Mouse (Mus musculus) left cerebral cortex, adult 18-20 months (tissue): ENCODE data around the gene Wwox. TPM values are rescaled to one million over a fixed set of nuclear protein-coding genes. Genes with fewer than 3 reads are reported as not detected.

ENCODE experiments used
- DNase-seq, 2 experiments: peaks; one replicate each; pipeline ENCODE4 v3.0.0; 2021 to 2022; ENCODE audit warnings: low spot score in 2 of 2, mixed read lengths in 1 of 2
- long read RNA-seq, 2 experiments: library from polyadenylated mRNA; stranded (forward); transcript quantifications; one replicate each; pipeline ENCODE4 v2.0.0; 2021
- total RNA-seq, 2 experiments: library from RNA; stranded (reverse); gene quantifications; 2 replicates each; pipeline ENCODE4 v1.2.3; 2021

Wwox gene
- total RNA-seq, result 10 to 100 TPM; 17.9 to 18.2 TPM
- long read RNA-seq, experiment 1, partial matches to known transcripts, result 0 of 17 reads
- long read RNA-seq, experiment 1, other reads (novel, unspliced or antisense), result 16 of 17 reads
- long read RNA-seq, experiment 2, partial matches to known transcripts, result 0 of 14 reads
- long read RNA-seq, experiment 2, other reads (novel, unspliced or antisense), result 14 of 14 reads

DNA sequence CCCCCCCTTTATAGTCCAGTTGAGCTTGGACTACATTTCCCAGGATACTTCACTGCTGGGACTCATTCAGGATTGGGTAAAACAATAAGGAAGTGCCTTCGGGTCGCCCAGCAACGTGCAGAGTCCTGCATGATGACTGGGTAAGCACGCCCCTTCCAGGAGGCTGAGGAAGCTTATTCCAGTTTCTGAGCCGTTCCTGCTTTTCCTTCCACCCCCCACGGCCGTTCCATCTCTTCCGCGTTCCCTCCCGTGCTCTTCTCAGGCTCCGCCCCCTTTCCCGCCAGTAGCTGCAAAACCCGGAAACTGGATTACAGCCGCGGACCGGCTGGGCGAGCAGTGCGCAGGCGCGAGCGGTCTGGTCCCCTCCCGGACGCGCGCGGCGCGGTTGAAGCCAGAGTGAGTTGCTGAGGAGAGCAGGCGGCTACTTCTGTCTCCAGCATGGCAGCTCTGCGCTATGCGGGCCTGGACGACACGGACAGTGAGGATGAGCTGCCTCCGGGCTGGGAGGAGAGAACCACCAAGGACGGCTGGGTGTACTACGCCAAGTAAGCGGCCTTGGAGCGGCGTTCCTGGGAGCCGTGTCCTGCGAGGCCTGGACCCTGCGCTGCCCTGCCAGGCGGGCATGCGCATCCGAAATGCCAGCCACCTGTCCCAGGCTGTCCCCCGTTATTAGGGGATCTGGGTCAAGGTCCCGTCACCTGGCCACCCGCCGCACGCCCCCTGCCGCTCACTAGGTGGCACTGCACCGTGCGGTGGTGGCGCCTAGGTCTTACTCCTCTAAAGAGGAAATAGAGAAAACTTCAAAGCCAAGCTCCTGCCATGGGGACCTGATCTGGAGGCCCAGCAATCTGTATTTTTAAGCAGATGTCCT lies at the start of gene Wwox:
Gene Wwox, plus strand, starts transcription at position 322 of the 871 bp plus-strand sequence.
- peak; percentile 100 for DNase-seq

DNA sequence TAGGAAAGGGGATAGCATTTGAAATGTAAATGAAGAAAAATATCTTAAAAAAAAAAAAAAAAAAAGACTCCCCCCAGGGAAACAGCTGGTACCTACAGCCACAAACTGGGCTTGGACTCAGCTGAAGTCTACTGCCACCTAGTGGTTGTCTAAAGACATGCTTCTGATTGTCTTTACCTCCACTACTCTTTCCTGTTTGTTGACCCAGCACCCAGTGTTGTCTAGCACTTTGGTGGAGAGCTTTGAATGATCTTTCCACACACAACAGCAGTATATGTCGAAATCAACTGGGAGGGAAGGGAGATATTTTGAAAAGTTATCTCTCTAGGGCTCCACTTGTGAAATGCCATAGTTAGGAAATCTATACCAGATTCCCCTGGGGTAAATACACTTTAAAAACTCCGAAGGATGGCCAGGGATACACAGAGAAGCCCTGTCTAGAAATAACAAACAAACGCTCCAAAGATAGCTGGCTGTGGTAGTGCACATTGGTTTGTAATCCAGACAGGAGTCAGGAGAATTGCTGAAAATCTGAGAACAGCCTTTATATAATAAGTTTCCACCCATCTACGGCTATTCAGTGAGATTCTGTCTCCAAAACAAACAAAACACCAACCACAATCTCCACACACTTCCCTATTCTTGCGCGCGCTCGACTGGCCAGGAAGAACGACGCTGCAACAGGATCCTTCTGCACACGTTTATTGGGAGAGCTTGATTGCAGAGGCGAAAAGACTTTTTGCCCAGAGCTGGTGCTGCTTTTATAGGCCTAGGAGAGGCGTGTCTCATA lies 48.8 kb upstream of the Wwox start:
- no peak for DNase-seq

DNA sequence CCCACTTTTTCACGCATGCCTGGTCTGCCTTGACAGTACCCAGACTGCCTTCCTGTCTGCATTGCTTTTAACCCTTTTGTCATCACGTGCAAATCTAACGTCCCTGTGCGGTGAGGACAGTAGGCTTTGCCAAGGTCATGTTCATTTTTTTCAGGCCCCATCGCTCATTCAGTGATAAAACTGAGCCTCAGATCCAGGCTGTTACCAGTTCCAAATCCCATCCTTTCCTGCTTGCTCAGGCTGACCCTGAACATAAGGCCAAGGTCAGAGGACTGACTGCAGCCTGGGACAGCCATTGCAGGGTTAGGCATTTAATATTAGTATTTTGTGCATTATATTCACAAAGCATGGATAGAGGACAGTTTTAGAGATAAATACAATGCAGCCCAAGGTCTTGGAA lies 41.1 kb upstream of the Wwox start:
- DNase-seq, result no peak

DNA sequence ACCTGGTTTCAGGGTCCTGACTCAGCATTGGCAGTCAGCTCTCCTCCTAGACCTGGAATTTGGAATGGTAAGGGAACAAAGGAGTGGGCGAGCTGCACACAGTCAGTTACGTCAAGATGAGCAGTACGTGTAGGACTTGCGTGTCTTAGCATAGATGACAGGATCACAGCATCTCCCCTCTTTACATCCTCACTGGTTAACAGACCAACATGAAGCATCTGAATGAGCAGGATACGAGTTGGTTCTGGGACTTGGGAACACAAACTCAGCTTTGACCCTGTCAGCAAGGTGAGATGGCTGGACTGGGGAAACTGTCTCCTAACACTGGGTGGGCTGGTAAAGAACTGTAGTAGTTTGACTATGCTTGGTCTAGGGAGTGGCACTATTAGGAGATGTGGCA lies 40.2 kb upstream of the Wwox start:
- DNase-seq, result no peak

DNA sequence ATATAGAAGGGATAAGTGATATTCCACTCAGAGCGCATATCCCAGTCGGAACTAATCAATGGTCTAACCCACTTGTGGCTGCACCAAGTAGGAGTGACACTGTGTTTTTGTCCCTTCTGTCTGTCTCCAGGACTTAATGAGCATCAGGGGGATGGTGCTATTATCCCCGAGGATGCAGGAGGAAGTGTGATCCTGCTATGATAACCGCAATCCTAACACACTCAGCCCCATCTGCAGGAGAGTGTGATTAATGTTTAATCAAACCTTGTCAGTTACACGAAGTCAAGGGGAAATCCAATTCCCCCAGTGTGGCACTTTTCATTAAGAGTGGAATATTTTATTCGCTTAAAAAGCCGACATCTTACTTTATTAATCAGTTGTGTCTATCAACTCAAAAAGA lies 37.8 kb upstream of the Wwox start:
- no peak for DNase-seq

DNA sequence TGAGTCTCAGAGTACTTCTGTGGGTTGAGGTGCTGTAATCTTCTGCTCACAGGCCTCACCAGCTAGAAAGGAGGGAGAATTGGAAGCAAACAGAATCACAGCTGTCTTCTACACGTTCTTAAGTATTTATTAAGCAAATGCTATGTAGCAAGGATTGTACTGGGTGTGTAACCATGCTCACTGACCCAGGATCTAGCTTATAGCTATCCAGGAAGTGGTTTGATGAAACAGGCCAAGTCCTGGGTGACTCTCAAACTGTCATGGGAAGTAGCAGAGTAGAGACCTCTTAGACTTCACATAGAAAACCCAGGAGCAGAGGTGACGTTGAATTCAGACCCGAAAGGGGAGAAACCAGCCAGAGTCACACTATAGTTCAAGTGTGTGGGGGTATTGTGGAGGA lies 28.0 kb upstream of the Wwox start:
- DNase-seq, result no peak

DNA sequence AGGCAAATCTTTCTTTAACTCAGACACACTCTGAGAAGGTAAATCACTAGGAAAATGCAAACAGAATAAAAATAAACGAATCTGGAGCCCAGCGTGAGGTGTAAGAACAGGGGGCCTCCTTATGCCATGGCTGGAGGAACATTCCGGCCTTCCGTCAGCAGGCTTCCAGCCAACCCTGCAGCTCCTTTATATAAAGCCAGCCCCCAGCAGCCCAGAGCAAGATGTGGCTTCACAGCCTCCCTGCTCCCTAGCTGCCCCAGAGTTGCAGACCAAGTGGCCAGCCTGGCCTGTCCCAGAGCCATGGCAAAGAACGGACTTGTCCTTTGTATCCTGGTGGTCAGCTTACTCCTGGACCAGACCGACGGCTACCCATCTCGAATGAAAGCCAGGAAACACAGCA lies 21.7 kb upstream of the Wwox start, which contains the start of gene Clec3a:
Gene Clec3a, plus strand, starts transcription at position 301 of the 400 bp plus-strand sequence.
- DNase-seq, result no peak

DNA sequence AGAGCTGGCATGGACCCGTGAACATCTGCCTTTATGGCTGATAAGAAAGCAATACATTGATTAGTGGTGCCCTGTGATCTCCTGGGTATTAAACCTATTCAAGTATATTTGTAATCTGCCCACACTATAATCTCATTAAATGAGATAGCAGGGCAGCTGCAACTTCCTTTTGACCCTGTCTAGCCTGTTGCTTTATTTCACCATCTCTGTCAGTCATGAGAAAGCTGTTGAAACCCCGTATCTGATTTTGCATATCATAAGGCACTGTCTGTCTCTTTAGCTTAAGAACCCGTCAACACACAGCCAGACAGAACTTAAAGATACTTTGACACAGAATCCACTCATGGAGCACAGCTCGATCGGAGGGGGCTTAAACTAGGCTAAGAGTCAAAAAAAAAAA lies 21.0 kb upstream of the Wwox start:
- no peak for DNase-seq

DNA sequence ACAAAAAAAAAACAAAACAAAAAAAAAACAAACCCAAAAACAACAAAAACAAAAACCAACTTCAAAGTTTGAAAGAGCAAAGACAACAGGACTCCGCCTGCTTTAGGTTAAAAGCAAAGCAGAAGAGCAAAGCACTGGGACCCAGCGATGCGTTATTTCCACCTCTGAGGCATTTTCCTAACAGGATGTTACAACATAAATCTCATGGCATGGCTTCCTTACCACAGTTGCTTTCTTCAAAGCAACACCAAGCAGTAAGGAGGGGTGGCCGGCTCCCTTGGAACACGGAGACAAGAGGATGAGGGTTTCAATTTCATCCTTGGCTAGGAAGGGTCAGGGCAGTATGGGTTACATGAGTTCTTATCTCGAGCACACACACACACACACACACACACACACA lies 20.6 kb upstream of the Wwox start:
- no peak for DNase-seq

DNA sequence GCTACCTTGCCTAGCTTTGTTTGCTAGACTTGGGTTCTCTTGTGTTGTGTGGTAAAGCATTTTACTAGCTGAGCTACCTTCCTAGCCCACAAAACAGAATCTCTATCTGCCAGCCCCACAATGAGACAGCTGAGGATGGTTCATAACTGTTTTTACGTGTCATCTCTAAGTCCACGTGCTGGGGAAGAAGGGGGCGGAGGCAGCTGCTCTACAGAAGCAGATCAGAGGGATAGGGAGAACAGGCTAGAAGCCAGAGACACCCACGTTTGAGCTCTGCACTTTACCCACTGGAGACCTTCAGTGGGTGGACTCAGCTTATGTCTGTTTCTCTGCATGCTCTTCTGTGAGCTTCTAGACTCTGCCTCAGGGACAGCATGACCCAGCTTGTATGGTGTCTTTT lies 17.9 kb upstream of the Wwox start:
- peak; percentile 25 to 59 for DNase-seq

DNA sequence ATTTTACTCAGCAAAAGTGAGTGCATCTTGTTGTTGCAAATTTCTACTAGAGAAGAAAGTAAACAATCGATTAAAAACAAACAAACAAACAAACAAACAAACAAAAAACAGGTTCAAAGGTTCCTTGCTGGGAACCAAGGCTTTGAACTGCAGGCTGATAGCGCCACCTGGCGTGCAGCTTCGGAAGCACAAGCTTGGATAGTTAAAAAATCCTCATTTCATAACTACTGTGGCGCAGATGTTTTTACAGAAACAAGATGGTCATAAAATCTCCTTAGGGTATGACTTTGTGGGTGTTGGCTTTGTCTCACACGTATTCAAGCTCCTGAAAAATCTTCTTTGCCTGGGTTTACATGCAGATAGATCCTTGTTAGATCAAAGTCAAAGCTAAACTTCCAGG lies 1.2 kb upstream of the Wwox start:
- peak; percentile 43 to 68 for DNase-seq

DNA sequence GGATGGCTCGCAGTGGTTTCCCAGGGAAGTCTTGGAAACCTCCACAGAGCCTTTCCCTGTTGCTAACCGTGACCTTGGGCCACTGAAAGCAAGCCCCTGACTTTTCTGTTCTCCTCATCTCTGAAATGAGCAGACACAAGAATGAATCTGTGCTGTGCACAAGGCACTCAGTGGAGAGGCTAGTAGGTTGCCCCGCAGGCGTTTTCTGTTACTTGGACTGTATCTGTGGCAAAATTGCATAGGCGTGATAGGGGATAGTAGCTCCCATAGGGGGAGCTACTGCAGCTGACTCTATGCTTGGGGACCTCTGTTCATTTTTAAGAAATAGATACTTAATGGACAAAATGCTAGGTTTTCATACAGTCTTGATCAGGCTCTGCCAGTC lies 742 bp downstream of the Wwox start:
- DNase-seq, result no peak

DNA sequence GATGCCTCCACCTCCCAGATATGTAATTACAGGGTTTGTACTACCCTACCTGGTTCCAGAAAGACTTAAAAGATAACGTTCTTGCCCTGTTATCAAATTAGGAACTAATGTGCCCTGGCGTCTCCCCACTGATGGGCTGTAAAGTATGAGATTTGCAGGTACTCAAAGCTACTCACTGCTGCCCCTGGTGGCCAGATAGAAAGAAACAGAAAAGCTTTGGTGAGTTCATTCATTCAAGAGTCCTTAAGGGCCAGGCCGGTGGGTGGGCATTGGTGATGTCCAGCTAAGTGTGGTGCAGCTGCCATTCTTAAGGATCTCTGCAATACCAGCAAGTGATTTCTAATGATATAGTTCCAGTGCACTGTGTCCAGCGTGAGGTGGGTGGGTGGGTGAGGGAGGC lies 2.2 kb downstream of the Wwox start:
- no peak for DNase-seq

DNA sequence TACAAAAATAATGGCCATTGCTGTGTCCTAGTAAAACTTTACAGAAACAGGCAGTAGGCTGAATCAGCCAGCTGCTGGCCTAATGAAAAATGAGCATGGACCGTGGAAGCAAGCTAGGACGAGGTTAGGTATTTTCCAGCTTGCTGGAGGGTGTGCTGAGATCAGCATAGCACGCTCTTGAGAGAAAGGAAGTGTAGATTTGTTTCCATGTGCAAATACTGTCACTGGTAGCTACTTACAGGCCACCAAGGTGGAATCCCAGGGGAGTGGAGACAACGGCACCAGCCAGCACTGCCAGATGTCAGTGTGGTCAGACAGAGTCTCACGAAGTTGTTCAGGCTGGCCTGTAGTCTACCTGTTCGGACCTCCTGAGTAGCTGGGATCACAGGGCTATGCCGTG lies 7.4 kb downstream of the Wwox start:
- no peak for DNase-seq

DNA sequence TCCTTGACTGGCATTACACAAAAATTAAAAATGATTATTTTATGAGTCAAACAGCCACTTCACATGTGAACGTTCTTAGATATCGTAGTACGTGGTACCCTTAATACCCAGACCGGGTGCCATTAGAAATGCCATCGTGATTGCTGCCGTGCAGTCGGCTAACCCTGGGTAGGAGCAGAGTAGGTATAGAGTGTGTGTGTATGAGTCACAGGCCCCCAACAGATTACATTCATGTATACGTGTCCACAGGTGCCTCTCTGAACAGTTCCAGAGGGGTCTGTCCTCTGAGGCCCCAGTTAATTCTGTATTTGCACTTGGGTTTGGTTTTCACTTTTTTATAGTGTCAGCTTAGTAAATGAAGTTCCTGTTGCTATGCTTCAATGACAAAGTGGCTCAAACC lies 12.8 kb downstream of the Wwox start:
- DNase-seq, result no peak

DNA sequence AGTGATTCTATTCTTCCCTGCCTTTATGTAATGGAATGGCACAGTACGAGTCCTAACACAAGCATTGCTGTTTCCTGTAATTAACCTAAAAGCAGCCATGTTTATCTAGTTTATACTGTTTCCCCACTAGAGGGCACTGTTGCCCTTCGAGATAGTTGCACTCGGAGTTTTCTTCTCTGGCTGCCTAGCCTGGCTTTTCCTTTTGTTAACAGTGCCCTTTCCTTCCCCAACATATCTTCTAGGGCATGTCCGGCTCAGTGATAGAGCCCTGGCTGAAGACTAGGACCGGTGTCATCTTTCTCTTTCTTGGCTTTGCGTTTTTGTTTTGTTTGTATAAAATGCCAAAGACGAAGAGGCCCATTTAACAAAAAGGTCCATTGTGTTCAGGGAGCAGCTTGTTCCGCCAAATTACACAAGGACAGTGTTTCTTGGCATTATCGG lies 13.3 kb downstream of the Wwox start:
- peak; percentile 64 to 71 for DNase-seq

DNA sequence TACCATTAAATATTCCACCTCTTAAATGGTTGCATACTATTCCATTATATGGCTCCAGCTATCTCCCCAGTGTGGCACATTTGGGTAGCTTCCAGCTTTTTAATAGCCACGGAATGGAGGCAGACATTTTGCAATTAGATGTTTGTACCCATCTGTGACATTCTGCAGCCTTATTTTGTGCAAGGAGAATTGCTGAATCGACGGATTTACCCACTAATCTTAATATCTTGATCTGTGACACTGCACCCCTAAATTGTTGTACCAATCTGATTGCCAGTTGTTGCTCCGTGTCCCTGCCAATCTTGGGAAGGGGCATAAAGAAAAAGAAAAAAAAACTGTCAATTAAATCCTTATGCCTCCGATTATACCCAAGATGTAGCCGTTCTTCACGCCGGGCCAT lies 15.8 kb downstream of the Wwox start:
- no peak for DNase-seq

DNA sequence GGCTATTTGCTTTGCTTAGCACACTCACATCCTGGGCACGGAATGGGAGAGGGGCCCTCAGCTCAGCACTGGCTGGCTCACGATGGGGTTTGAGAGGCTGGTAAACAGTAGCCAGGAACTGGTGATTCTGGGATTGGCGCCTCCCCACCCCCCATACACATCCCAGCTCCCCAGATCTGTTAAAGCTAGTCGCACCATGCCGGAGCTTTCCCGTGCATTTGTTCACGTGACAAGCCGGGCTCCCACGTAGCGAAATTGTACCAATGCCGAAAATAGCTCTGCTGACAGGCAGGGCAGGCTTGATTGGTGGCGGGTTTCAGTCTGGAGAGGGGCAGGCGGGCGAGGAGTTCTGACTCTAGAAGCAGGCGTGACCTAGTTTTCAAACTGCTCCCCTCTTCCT lies 16.5 kb downstream of the Wwox start:
- DNase-seq, result peak in 1 of 2 experiments; percentile 24

DNA sequence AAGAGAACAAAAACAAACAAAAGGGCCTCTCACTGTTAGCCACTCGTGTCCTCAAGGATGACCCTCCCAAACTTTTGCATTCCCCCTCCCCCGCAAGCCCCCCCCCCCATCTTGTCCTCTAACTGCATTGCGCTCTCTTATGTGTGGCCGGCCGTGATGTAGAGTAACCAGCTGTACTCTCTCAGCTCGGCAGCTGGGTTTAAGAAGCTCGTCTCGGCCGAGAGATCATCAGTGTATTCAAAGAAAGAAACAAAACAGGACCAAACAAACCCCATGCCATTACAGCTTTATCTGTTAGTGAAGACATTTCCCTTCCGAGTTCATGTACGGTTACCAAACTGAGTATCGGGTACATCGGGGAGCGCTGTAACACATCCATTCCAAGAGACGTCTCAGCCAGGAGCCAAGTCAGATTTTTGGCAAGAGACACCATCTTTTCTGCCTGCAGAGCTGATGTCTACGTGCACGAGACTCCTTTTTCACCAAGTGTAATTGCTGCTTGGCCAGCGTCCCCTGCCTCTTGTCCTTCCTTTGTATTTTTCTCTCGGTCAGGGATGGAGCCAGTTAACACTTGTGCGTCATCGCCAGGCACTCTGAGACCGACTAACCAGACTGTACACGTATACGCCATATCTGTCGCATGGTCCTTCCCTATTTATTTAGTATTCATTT lies 18.8 kb downstream of the Wwox start:
- DNase-seq, result no peak

DNA sequence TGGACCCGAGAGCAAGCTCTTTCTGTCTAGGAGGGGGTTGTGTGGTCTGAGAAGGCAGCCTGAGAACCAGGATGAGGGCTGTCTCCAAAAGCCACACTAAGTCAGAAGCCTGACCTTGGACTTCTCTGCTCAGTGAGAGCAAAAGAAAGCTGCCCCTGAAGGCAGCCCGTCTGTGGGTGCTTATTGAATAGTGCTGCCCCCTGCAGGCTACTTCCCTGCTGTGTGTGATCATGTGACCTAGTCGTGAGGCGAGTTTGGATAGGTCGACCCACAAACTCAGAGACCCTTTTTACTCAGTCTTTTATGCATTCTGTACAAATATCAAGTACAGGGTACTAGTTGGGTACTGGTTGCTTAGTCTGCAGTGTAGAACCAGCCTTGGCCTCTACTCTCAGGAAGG lies 21.1 kb downstream of the Wwox start:
- DNase-seq, result no peak

DNA sequence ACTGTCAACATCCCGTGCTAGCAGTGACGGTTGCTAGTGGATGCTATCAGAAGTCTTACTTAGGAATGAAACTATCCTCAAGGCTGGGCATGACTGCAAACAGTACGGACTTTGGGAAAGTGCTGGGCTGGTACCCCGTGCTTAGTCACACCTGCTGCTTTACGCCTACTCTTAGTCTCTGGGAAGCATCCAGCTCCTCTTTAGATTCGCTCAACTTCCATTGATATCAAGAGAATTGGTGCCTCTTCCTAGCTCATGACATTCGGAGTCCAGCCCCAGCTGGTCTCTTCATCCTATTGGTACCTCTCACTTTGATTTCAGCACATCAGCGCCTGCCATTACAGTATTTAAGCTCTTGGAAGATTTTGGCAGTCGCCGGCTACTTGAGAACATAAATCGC lies 23.1 kb downstream of the Wwox start:
- DNase-seq, result peak; percentile 28 to 33
